19 mouse cellular contexts compared by ENCODE assay signal in the genomic region with DNA sequence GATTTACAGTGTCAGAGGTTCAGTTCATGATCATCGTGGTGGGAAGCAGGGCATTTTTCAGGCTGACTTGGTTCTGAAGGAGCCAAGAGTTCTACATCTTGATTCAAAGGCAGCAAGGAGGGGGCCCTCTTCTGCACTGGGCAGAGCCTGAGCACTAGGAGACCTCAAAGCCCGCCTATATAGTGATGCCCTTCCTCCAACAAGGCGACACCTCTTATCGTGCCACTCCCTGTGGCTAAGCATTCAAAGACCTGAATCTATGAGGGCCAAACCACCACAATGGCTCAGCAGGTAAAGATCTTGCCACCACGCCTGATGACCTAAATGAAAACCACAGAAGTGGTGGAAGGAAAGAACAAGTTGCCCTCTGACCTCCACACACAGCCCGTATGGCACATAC.
"Had no signal": no experiment of that assay in that cellular context is flagged by ENCODE, and none has a peak within 500 bp of the region (broad histone marks: within the 10 kb centered on the region; RNA-seq: fewer than 3 reads in every experiment).

No protein-coding gene starts in this region.

- H3K4me3 ChIP-seq: liver, embryonic 12.5 days; midbrain, embryonic 10.5 days; midbrain, embryonic 12.5 days; myocyte; neural tube, embryonic 13.5 days; neural tube, embryonic 15.5 days had no signal

- H3K36me3 ChIP-seq: liver, embryonic 12.5 days; midbrain, embryonic 10.5 days; midbrain, embryonic 12.5 days; neural tube, embryonic 13.5 days; neural tube, embryonic 15.5 days had no signal

- DNase-seq: lung, adult 18-20 months; lung, embryonic 14.5 days; lung, postnatal 14 days; lung, postnatal 4 days; midbrain, embryonic 14.5 days; retina, postnatal 1 day; right cerebral cortex, adult 18-20 months; right cerebral cortex, postnatal 14 days; thymus, adult 2 months; thymus, postnatal 25 days; thymus, postnatal 4 days had no signal

- H3K27ac ChIP-seq: liver, embryonic 12.5 days; liver, embryonic 14.5 days; midbrain, embryonic 10.5 days; midbrain, embryonic 12.5 days; neural tube, embryonic 13.5 days; neural tube, embryonic 15.5 days had no signal

- H3K9ac ChIP-seq: liver, embryonic 12.5 days; liver, embryonic 14.5 days; lung, embryonic 14.5 days; midbrain, embryonic 12.5 days; neural tube, embryonic 13.5 days; neural tube, embryonic 15.5 days had no signal

- H3K4me2 ChIP-seq: liver, embryonic 12.5 days; lung, embryonic 14.5 days; midbrain, embryonic 12.5 days; neural tube, embryonic 13.5 days; neural tube, embryonic 15.5 days had no signal

- ATAC-seq: liver, embryonic 12.5 days; midbrain, embryonic 16.5 days had no signal

- H3K4me1 ChIP-seq: liver, embryonic 12.5 days; midbrain, embryonic 10.5 days; midbrain, embryonic 12.5 days; neural tube, embryonic 13.5 days; neural tube, embryonic 15.5 days had no signal

- H3K9me3 ChIP-seq: liver, embryonic 12.5 days; midbrain, embryonic 10.5 days; midbrain, embryonic 12.5 days; neural tube, embryonic 13.5 days; neural tube, embryonic 15.5 days had no signal

- H3K27me3 ChIP-seq: liver, embryonic 12.5 days; midbrain, embryonic 12.5 days; neural tube, embryonic 13.5 days; neural tube, embryonic 15.5 days had no signal
